15 mouse cellular contexts compared by ENCODE assay signal in genomic region chr17:79099866-79100265, GRCm38 (mm10). TPM values are rescaled to one million over a fixed set of nuclear protein-coding genes. Genes with fewer than 3 reads are reported as not detected.
DNase-seq lines count a peak whose midpoint lies in the region; ATAC-seq and TF ChIP-seq lines count a peak whose summit lies in the region.
"Had no signal": no experiment of that assay in that cellular context is flagged by ENCODE, and none has a peak within 500 bp of the region (broad histone marks: within the 10 kb centered on the region; RNA-seq: fewer than 3 reads in every experiment).

No protein-coding gene starts in this region.

- no peaks in the 10 kb centered on the region for H3K27me3 ChIP-seq in forebrain, embryonic 13.5 days
- H3K27me3 ChIP-seq: heart, embryonic 13.5 days; liver, embryonic 12.5 days had no signal

- H3K27ac ChIP-seq in forebrain, embryonic 13.5 days, result no peak overlapping the region
- H3K27ac ChIP-seq: heart, embryonic 13.5 days; hindbrain, postnatal 0 days; kidney, postnatal 0 days; liver, embryonic 12.5 days; stomach, postnatal 0 days had no signal

- WGBS in lung, adult 2 months, result 45% methylated on average over 4 of the region's 4 CpGs
- WGBS in forebrain, embryonic 13.5 days, result 94% methylated on average over 4 of the region's 4 CpGs

- no peak for TF ChIP-seq POLR2A in lung, adult 2 months (IDR thresholded peaks at IDR 0.05; ENCODE audit: borderline replicate concordance, extremely low read depth, low read depth, low read length)

- H3K4me2 ChIP-seq in forebrain, embryonic 13.5 days, result no peak overlapping the region
- H3K4me2 ChIP-seq: heart, embryonic 13.5 days; liver, embryonic 12.5 days had no signal

- H3K4me3 ChIP-seq in lung, adult 2 months (replicated peaks; ENCODE audit: extremely low read depth, low read depth, low read length), result no peak overlapping the region
- H3K4me3 ChIP-seq in forebrain, embryonic 13.5 days, result no peak overlapping the region
- H3K4me3 ChIP-seq: heart, embryonic 13.5 days; liver, embryonic 12.5 days had no signal

- ATAC-seq in CD4-positive, CD25-positive, alpha-beta regulatory T cell, adult 4 months, result peak; percentile 96
- ATAC-seq in granulocyte monocyte progenitor cell, adult 5-6 weeks (replicated peaks; ENCODE audit: poor library complexity, severe bottlenecking), result peak; percentile 57
- ATAC-seq in forebrain, embryonic 13.5 days, result no peak
- ATAC-seq: forebrain, postnatal 0 days; hindbrain, postnatal 0 days; liver, embryonic 12.5 days had no signal

- H3K9me3 ChIP-seq in forebrain, embryonic 13.5 days (replicated peaks), result no peaks in the 10 kb centered on the region
- H3K9me3 ChIP-seq: liver, embryonic 12.5 days had no signal

- TF ChIP-seq CTCF in lung, adult 2 months (IDR thresholded peaks at IDR 0.05; ENCODE audit: insufficient read depth, low read length), result no peak

- peak; percentile 12 to 19 for DNase-seq in lung, adult 18-20 months
- no peak for DNase-seq in lung, adult 2 months
- peak; percentile 7 to 11 for DNase-seq in thymus, postnatal 10 days (ENCODE audit: low spot score in 2 of 2)
- no peak for DNase-seq in cerebellum, postnatal 14 days
- DNase-seq: cerebellum, adult 9-11 months; forebrain, postnatal 0 days had no signal

- no peak overlapping the region for H3K9ac ChIP-seq in forebrain, embryonic 13.5 days
- H3K9ac ChIP-seq: forebrain, postnatal 0 days; heart, embryonic 13.5 days; liver, embryonic 12.5 days had no signal

- no peaks in the 10 kb centered on the region for H3K36me3 ChIP-seq in forebrain, embryonic 13.5 days (ENCODE audit: poor library complexity, severe bottlenecking)
- H3K36me3 ChIP-seq: heart, embryonic 13.5 days; liver, embryonic 12.5 days had no signal

- H3K4me1 ChIP-seq in lung, adult 2 months (ENCODE audit: control insufficient read depth, insufficient read depth, low read length), result peaks cover 2% of the 10 kb centered on the region; the same call in 1 of the 2 replicates
- H3K4me1 ChIP-seq in forebrain, embryonic 13.5 days, result no peaks in the 10 kb centered on the region
- H3K4me1 ChIP-seq: heart, embryonic 13.5 days; liver, embryonic 12.5 days had no signal

RNA-seq across cellular contexts. Expression of gene Qpct, which starts 48.2 kb away (rescaled TPM):
- polyA plus RNA-seq in lung, adult 2 months (2012; rRNA removed), result 4.7 and 6.1 TPM in 2 replicates
- polyA plus RNA-seq in CD4-positive, CD25-positive, alpha-beta regulatory T cell, adult 4 months (2017; shearing (Covaris generic)), result 1 to 10 TPM; 2.3 TPM
- total RNA-seq in granulocyte monocyte progenitor cell, adult 5-6 weeks (2014; fragmentation: Nextera tagmentation), result 1.1 and 4.3 TPM in 2 replicates
- 0.21 and 1.6 TPM in 2 replicates for total RNA-seq in granulocyte monocyte progenitor cell, adult 5-6 weeks (2017)
- 8.1 and 8.8 TPM in 2 replicates for polyA plus RNA-seq in forebrain, embryonic 13.5 days (2015; fragmentation: Nextera tagmentation; extraction: Ambion mirVana)
- total RNA-seq: megakaryocyte-erythroid progenitor cell, adult 5-6 weeks had no signal

Comparison
In these comparisons a context has a peak if more than half of its experiments do, and no peak if none do; other contexts are left out.
1. DNase-seq: peak in lung, adult 18-20 months (2 of 2) and thymus, postnatal 10 days (2 of 2); none in lung, adult 2 months (single experiment) and cerebellum, postnatal 14 days (0 of 2).